8 mouse cellular contexts compared by ENCODE assay signal in the genomic region with DNA sequence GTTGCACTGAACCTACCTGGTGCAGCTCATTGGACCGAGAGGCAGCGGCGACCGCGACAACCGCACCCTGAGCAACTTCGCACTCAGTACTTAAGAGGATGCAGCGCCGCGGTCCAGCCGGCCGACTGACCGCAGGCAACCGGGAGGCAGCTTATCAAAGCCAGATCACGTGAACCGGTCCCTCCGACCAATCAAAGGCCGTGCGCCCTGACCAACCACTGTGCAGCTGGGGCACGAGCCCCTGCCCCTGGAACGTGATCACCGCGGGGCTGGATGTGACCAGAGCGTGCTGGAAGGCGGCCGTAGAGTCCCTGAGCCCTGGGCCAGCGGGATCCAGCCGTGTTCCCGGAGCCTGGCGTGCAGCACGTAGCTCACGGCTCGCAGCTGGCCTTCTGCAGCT. TPM values are rescaled to one million over a fixed set of nuclear protein-coding genes. Genes with fewer than 3 reads are reported as not detected.
DNase-seq lines count a peak whose midpoint lies in the region; ATAC-seq and TF ChIP-seq lines count a peak whose summit lies in the region.

Ppp1r3c (minus strand) TSS at position 117 of the 400 bp plus-strand sequence.

- H3K4me3 ChIP-seq in left cerebral cortex, adult 2 months: peak within 1 kb of the TSS; percentile 74

- DNase-seq in adrenal gland, adult (ENCODE audit: inconsistent age in 2 of 2, low spot score in 1 of 2): peak; percentile 90 to 96
- DNase-seq in gastrocnemius, postnatal 10 days: peak; percentile 90
- DNase-seq in hindlimb bud, embryonic 11.5 days (ENCODE audit: extremely low spot score, low read depth, low spot score): peak; percentile 68
- peak; percentile 84 to 85 for DNase-seq in left cerebral cortex, adult 2 months (ENCODE audit: extremely low spot score in 1 of 2, low spot score in 2 of 2)
- DNase-seq in lung, postnatal 4 days: peak; percentile 93 to 98
- peak; percentile 93 to 94 for DNase-seq in right cerebral cortex, postnatal 10 days (ENCODE audit: low spot score in 2 of 2)

- ATAC-seq in common myeloid progenitor, adult 5-6 weeks (replicated peaks; ENCODE audit: low read depth, poor library complexity, severe bottlenecking): peak; percentile 72
- ATAC-seq in inflammation-experienced regulatory T-cells, adult 6 months: no peak

- H3K27ac ChIP-seq in left cerebral cortex, adult 2 months: peak within 1 kb of the TSS; percentile 83

- no peak for TF ChIP-seq CTCF in left cerebral cortex, adult 2 months (IDR thresholded peaks at IDR 0.05)

- intact Hi-C loops in left cerebral cortex, adult 2 months (cut with DNase I): loop anchor here (2.0 to 5.0 kb wide), 3 partner anchors 81 to 184 kb away; partner anchors contain the start of gene Hectd2

RNA-seq across cellular contexts. Expression of gene Ppp1r3c, which starts in this region (rescaled TPM):
- total RNA-seq in common myeloid progenitor, adult 5-6 weeks (2017): not detected in 2 replicates
- 100 to 1,000 TPM in 1 of 2 experiments, 10 to 100 TPM in 1; 85.4 to 102 TPM for total RNA-seq in gastrocnemius, postnatal 10 days (2021)
- total RNA-seq in left cerebral cortex, adult 2 months (2021): 10 to 100 TPM; 48.4 to 58.1 TPM
- not detected for polyA plus RNA-seq in inflammation-experienced regulatory T-cells, adult 6 months (2017; shearing (Covaris generic))

Comparison
In these comparisons a context has a peak if more than half of its experiments do, and no peak if none do; other contexts are left out.
1. RNA of gene Ppp1r3c (total RNA-seq): 85.4 to 102 TPM in gastrocnemius, postnatal 10 days and 48.4 to 58.1 TPM in left cerebral cortex, adult 2 months; not detected in common myeloid progenitor, adult 5-6 weeks; every median in the first group is over 10 times any median in the second.
2. Peak in ATAC-seq in common myeloid progenitor, adult 5-6 weeks; RNA of the gene not detected or under 1 TPM.
3. Peak in every context shown above with its lines, with median percentiles within 50 percentile points of each other: DNase-seq.